Mouse (Mus musculus) Patski (cell line): ENCODE data around the gene Dnajc13. TPM values are rescaled to one million over a fixed set of nuclear protein-coding genes. Genes with fewer than 3 reads are reported as not detected.

Source experiments
- ATAC-seq: fragments of 100-300 bp; one replicate; pipeline ENCODE4 v1.8.0; 2021
- CTCF ChIA-PET: fragments of 350-600 bp; sonication (Branson Sonifier 250); formaldehyde crosslinking; loops from one replicate; lab custom pipeline; 2022; ENCODE audit warnings: inconsistent platforms; lab: Charles Lee
- POLR2A ChIA-PET: fragments of 350-600 bp; sonication (Branson Sonifier 250); formaldehyde crosslinking; loops from one replicate; lab custom pipeline; 2022; ENCODE audit warnings: antibody characterized with exemption, inconsistent platforms; lab: Charles Lee
- DNase-seq: peaks from one replicate; pipeline ENCODE4 v3.0.0-alpha.2; 2011; ENCODE audit warnings: low read depth, low spot score
- H3K27me3 ChIP-seq: fragments of 371-371 bp; one replicate; pipeline ENCODE4 v1.5.1; 2021
- CTCF ChIP-seq: fragments of 100-300 bp; IDR thresholded peaks from one replicate; pipeline ENCODE4 v1.5.1; 2021
- in situ Hi-C: fragments of 300-500 bp; cut with MboI; formaldehyde crosslinking; loops from 3 replicates; pipeline ENCODE4 v1.11.1; 2018; ENCODE audit warnings: low pct_unique_long_range_greater_than_20kb, mixed read lengths
- polyA plus RNA-seq: library from polyadenylated mRNA; unstranded; gene quantifications from one replicate; pipeline ENCODE4 v1.2.3, GENCODE M21; 2021

Gene Dnajc13
- polyA plus RNA-seq, 1 experiment from 2014 or later = 64.2 TPM

DNA sequence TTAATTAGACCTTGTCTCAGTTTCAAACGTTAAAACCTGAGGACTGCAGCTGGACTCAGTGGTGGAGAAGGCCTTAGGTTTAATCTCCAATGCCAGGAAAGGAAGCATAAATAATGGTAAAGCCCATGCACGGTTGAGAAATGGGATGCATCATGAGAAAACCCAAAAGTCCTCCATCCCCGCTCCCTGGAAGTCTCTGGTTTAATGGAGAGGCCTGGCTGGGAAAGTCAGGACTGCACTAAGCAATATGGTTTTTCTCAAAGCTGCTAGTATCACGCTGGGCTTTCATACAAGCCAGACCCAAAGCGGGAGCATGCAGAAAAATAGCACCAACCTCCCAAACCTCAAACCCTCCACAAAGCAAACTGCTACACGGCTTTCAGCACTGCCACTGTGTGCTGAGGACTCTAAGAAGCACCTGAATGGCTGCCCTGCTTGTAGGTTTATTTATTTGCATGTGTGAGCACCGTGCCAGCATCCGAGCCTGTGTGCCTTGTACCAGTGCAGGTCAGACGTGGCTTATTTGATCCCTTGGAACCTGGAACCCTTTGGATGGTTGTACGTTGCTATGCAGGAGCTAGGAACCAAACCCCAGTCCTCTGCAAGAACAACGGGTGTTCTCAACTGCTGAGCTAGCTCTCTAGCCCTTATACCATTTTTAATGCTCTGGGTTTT, 26.3 kb downstream of the Dnajc13 start:
- no peaks in the 10 kb centered on the region for H3K27me3 ChIP-seq
- in situ Hi-C loops = no loop called here
- ChIA-PET CTCF (no interaction called here), POLR2A (no interaction called here)
- DNase-seq (no peak), ATAC-seq (no peak)
- TF ChIP-seq CTCF = no peak

DNA sequence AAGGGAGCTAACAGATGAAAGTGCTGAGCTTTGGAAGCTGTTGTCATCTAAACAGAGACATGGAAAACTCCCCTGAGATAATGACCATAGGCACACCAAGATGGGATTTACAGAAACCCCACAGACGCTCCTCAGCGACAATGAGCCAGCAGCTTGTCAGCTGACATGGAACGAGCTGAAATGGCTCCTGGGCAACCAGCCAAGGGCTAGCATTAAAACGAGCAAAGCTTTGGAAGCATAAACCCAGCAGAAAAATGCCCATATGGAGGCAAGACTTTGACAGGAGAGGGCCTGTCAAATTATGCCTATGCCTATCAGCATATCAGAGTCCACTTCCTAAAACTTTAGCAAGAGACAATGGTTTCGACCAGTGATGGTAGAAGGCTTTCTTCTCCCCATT, 27.0 kb downstream of the Dnajc13 start:
- ChIA-PET POLR2A (no interaction called here), CTCF (no interaction called here)
- no peak for TF ChIP-seq CTCF
- ATAC-seq = no peak
- no peak for DNase-seq
- in situ Hi-C loops = no loop called here
- H3K27me3 ChIP-seq = no peaks in the 10 kb centered on the region

DNA sequence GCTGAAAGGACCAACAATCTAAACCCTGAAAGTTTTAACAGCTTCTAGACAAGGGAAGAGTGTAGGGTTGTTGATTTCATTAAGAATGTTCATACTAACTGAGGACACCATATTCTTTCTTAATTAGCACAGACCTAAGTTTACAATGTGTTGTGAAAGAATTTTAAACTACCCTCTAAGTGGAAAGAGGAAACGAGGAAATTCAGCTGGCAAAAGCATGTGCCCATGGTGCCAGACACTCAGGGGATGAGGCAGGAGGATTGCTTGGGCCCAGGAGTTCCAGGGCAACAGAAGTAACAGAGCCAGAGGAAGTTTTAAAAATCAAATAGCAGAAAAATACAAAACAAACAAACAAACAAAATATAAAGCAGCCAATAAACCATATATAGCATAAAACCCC, 28.9 kb downstream of the Dnajc13 start:
- ChIA-PET CTCF (no interaction called here), POLR2A (no interaction called here)
- TF ChIP-seq CTCF = no peak
- DNase-seq (no peak), ATAC-seq (no peak)
- no peaks in the 10 kb centered on the region for H3K27me3 ChIP-seq
- in situ Hi-C loops = no loop called here

DNA sequence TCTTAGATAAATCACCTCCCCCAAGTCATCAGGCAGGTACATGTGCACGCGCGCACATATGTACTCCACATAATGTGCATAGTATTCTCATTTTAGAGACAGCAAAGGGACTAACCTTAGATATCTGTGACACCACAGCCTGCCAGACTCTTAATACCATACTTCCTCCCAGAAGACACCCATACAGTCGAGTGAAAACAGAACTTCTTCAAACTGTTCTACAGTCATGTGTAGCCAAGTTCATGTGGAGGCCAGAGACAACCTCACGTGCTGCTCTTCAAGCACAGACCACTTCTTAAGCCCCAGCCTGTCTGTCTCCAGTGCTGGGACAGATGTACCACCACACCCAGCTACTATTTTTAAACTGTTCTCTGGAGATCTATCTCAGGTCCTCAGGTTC, 29.7 kb downstream of the Dnajc13 start:
- ChIA-PET POLR2A (no interaction called here), CTCF (no interaction called here)
- H3K27me3 ChIP-seq = no peaks in the 10 kb centered on the region
- ATAC-seq (no peak), DNase-seq (no peak)
- in situ Hi-C loops = no loop called here
- TF ChIP-seq CTCF = no peak

DNA sequence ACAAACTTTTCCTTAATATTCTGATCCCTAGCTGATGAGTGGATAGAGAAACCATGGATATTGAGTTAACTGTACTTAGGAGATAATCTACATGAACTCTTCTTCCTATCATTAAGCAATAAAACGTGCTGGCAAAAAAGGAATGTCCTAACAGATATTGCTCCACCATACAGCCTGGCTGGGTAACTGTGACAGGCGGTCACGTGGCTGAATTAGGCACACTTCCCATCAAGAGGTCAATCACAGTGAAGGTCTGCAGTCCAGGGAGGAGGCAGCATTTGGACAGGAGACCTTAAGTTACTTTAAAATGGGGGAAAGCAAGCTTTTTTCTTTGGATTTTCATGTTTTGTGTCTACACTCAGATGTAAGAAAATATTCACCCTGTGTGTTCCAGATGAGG, 30.7 kb downstream of the Dnajc13 start:
- ChIA-PET CTCF (no interaction called here), POLR2A (no interaction called here)
- ATAC-seq (no peak), DNase-seq (no peak)
- TF ChIP-seq CTCF = no peak
- in situ Hi-C loops = no loop called here
- H3K27me3 ChIP-seq = no peaks in the 10 kb centered on the region

DNA sequence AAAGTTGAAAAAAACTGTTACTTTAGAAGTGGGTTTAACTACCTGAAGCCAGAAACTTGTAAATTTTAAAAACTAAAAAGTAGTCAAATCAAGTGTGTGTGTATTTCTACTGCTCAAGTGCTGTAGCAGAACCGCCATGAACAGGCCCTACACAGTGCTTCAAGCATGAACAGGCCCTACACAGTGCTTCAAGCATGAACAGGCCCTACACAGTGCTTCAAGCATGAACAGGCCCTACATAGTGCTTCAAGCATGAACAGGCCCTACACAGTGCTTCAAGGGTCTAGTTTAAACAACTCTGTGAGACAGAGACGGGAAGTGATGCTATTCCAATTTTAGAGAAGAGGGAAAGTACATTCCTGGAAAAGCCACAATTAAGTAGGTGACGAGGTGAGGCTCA, 51.3 kb downstream of the Dnajc13 start:
- H3K27me3 ChIP-seq = no peaks in the 10 kb centered on the region
- ChIA-PET CTCF (no interaction called here), POLR2A (no interaction called here)
- no peak for TF ChIP-seq CTCF
- in situ Hi-C loops = no loop called here
- no peak for ATAC-seq
- DNase-seq = no peak

DNA sequence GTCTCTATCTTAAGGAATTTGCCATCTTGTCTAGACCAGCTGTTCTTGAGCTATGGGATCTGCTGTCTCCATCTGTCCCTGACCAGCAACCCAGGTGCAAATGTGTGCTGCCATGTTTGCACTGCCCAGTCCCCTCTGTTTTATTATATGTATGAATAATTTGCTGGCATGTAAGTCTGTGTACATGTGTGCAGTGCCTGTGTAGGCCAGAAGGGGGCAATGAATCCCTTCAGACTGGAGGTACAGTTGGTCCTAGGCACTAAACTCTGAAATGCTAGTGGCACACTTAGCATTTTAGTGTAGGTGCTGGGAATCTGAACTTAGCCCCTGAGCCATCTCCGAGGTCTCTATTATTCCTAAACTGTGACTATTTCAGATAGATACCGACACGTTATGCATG, 58.9 kb downstream of the Dnajc13 start:
- H3K27me3 ChIP-seq = no peaks in the 10 kb centered on the region
- ChIA-PET POLR2A (no interaction called here), CTCF (interaction anchor here (2.5 kb wide), 1 partner anchor 10 kb away, joined by 8 read pairs; no protein-coding TSS in a partner anchor)
- TF ChIP-seq CTCF = peak; percentile 68
- in situ Hi-C loops = loop anchor here (10.0 kb wide), 1 partner anchor 129 kb away; no protein-coding TSS in a partner anchor
- ATAC-seq (no peak), DNase-seq (no peak)

DNA sequence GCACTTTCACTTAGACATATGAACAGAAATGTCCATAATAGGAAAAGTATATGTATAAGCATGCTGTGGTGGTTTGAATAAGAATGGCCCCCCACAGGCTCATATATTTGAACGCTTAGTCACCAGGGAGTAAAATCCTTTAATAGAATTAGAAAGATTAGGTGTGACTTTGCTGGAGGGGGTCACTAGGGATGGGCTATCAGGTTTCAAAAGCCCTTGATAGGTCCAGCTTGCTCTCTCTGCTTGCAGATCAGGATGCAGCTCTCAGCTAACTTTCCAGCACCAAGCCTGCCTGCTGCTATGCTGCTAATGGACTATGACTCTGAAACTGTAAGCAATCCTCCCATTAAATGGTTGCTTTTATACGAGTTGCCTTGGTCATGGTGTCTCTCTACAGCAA, 68.2 kb downstream of the Dnajc13 start:
- in situ Hi-C loops = no loop called here

DNA sequence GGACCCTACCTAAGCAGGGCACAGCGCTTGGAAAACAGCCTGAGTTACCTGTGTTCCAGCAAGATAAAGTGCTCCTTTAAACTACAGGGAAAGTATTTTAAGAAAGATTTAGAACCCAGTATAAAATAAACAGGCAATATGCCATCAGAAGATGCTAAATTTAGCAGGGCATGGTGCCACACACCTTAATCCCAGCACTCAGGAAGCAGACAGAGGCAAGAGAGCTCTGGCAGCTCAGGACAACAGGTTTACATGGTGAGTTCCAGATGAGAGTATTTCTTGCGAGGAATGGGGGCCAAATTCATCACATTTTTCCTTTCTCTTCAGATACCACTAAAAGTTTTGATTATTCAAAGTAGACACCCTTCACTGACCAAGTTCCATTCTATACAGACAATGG, 68.8 kb downstream of the Dnajc13 start:
- ChIA-PET POLR2A (no interaction called here), CTCF (no interaction called here)
- in situ Hi-C loops = no loop called here
- TF ChIP-seq CTCF = no peak
- no peaks in the 10 kb centered on the region for H3K27me3 ChIP-seq
- peak; percentile 44 for ATAC-seq
- DNase-seq = no peak

More for the DNA sequence above, 68.2 kb downstream of the Dnajc13 start:
- POLR2A ChIA-PET = no interaction called here
- H3K27me3 ChIP-seq = no peaks in the 10 kb centered on the region
- ATAC-seq (peak; percentile 60), DNase-seq (peak; percentile 20)
- CTCF ChIA-PET = no interaction called here
- TF ChIP-seq CTCF = no peak

DNA sequence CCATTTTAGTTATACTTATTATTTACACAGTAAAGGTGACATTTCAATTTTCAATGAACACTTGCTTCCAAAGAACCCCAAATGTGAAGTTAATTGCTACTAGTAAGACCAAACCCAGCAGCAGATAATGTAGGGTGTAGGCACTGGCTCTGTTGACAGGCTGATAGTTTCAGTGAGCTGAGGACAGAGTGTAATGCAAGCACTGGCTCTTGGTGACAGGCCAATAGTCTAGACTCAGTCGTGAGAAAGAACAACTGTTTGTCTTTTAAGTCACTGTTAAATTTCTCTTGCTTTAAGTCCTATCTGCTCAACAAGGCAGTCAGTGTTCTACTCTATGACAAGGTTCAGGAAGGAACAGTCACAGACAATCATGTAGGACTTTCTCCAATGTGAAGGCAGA, 69.4 kb downstream of the Dnajc13 start:
- in situ Hi-C loops = no loop called here
- no peak for ATAC-seq
- ChIA-PET POLR2A (no interaction called here), CTCF (no interaction called here)
- no peaks in the 10 kb centered on the region for H3K27me3 ChIP-seq
- DNase-seq = no peak
- no peak for TF ChIP-seq CTCF

DNA sequence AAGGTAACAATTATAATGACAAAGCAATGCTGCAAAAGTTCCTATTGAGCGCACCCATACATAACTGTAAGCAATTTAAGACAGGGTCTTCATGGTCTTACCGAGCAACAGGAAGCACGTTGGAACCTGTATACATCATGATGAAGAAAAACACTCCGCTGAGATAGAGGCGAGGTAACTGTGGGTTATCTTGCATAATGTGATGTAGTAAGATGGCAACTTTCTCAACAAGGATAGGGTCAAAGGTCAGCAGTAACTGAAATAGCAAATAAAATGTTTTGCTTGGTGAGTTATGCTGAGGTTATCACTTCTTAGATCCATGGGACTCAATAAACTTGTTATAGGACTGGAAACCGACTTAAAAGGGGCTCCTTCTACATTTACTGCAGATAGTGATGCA, 70.2 kb downstream of the Dnajc13 start:
- POLR2A ChIA-PET = interaction anchor here (1.7 kb wide), 1 partner anchor 12 kb away, joined by 3 read pairs; no protein-coding TSS in a partner anchor
- ATAC-seq = no peak
- CTCF ChIA-PET = no interaction called here

DNA sequence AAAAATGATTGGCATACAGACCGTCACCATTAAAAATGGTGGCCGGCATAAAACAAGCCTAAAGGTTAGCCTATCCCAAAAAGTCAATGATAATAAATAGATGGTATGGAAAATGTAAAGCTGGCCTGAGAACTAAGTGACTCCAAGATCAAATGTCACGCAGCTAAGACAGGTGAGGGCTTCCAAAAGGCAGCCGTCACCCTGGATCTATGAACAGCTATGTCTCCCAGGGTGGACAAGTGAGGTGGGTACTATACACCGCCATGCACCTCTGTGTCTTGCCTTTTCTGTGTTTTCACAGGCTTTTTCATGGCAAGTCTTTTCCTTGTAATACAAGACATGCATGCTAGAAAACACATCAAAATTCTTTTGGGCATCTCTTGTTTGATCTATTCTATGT, 73.1 kb downstream of the Dnajc13 start:
- ATAC-seq = no peak

More for the DNA sequence above, 70.2 kb downstream of the Dnajc13 start:
- TF ChIP-seq CTCF = no peak
- H3K27me3 ChIP-seq = no peaks in the 10 kb centered on the region
- in situ Hi-C loops = no loop called here
- no peak for DNase-seq

More for the DNA sequence above, 73.1 kb downstream of the Dnajc13 start:
- in situ Hi-C loops = no loop called here
- no peak for TF ChIP-seq CTCF
- no peaks in the 10 kb centered on the region for H3K27me3 ChIP-seq
- ChIA-PET CTCF (interaction anchor here (1.2 kb wide), 1 partner anchor 16 kb away, joined by 5 read pairs; no protein-coding TSS in a partner anchor), POLR2A (no interaction called here)
- no peak for DNase-seq
